Mouse (Mus musculus) myocyte (in vitro differentiated cells): ENCODE data around the gene Ahnak.

Experiments
- CEBPB ChIP-seq: IDR thresholded peaks from 2 replicates; pipeline ENCODE4 v1.6.1; 2011; ENCODE audit warnings: mild to moderate bottlenecking, moderate library complexity; ENCODE audit not compliant: poor library complexity, insufficient read depth, severe bottlenecking
- E2F4 ChIP-seq: IDR thresholded peaks from one replicate; pipeline ENCODE4 v1.6.1; 2011; ENCODE audit warnings: mild to moderate bottlenecking, control low read depth, moderate library complexity; ENCODE audit not compliant: insufficient read depth
- MAX ChIP-seq: IDR thresholded peaks from one replicate; pipeline ENCODE4 v1.6.1; 2011; ENCODE audit warnings: low read depth, mild to moderate bottlenecking, control low read depth
- MYOD1 ChIP-seq, 3 experiments: IDR thresholded peaks; one replicate each; pipeline ENCODE4 v1.6.1; 2011; ENCODE audit warnings: control low read depth in 2 of 3, low read depth in 2 of 3, mild to moderate bottlenecking in 2 of 3, moderate library complexity in 1 of 3; ENCODE audit not compliant: insufficient read length in 2 of 3, control insufficient read depth in 1 of 3
- MYOG ChIP-seq, 3 experiments: IDR thresholded peaks; one replicate each; pipeline ENCODE4 v1.6.1; 2011; ENCODE audit warnings: control low read depth in 2 of 3, low read depth in 2 of 3, mild to moderate bottlenecking in 2 of 3; ENCODE audit not compliant: insufficient read length in 2 of 3, control insufficient read depth in 1 of 3, insufficient read depth in 1 of 3
- POLR2A ChIP-seq: IDR thresholded peaks from one replicate; pipeline ENCODE4 v1.6.1; 2011; ENCODE audit warnings: low read depth, mild to moderate bottlenecking, control low read depth, moderate library complexity; ENCODE audit not compliant: insufficient read length
- POLR2AphosphoS2 ChIP-seq: IDR thresholded peaks from one replicate; pipeline ENCODE4 v1.6.1; 2011; ENCODE audit warnings: low read depth, control low read depth; ENCODE audit not compliant: insufficient read length
- REST ChIP-seq: IDR thresholded peaks from one replicate; pipeline ENCODE4 v1.6.1; 2011; ENCODE audit warnings: mild to moderate bottlenecking, control low read depth, moderate library complexity; ENCODE audit not compliant: insufficient read depth, insufficient read length
- TCF12 ChIP-seq: IDR thresholded peaks from one replicate; pipeline ENCODE4 v1.6.1; 2011; ENCODE audit warnings: mild to moderate bottlenecking, control low read depth; ENCODE audit not compliant: poor library complexity, insufficient read depth, severe bottlenecking
- TCF3 ChIP-seq: IDR thresholded peaks from one replicate; pipeline ENCODE4 v1.6.1; 2011; ENCODE audit warnings: low read depth, control low read depth; ENCODE audit not compliant: insufficient read length
- USF1 ChIP-seq: IDR thresholded peaks from one replicate; pipeline ENCODE4 v1.6.1; 2011; ENCODE audit warnings: low read depth, mild to moderate bottlenecking, control low read depth, moderate library complexity

GRCm38 (mm10) chr19:8980771-8981170, 8.3 kb upstream of the Ahnak start:
- TF ChIP-seq POLR2A, result peak; percentile 44
- TF ChIP-seq USF1, result no peak
- TF ChIP-seq TCF3, result no peak
- TF ChIP-seq REST, result no peak
- no peak for TF ChIP-seq E2F4
- no peak for TF ChIP-seq MYOD1 (IDR thresholded peaks at IDR 0.05; ENCODE audit: control insufficient read depth in 1 of 3, insufficient read length in 2 of 3, low read depth in 2 of 3)
- no peak for TF ChIP-seq TCF12
- no peak for TF ChIP-seq MYOG (IDR thresholded peaks at IDR 0.05; ENCODE audit: control insufficient read depth in 1 of 3, insufficient read depth in 1 of 3, insufficient read length in 2 of 3, low read depth in 2 of 3)
- peak; percentile 74 for TF ChIP-seq POLR2AphosphoS2
- TF ChIP-seq MAX, result no peak
- no peak for TF ChIP-seq CEBPB
